Mouse (Mus musculus): ENCODE measurements at regions not wholly inside any gene's neighbourhood (a gene's known extent, or its start where the extent isn't known, plus 50 kb on each side); places are given as distances from the start of the nearest gene placed in this dataset.

GRCm38 (mm10) chr12:25173064-25173463, 76.1 kb upstream of the Id2 start:
- TF ChIP-seq MYOG (IDR thresholded peaks at IDR 0.05; ENCODE audit: control insufficient read depth, extremely low read depth, insufficient read length) = no peak
- no peak for TF ChIP-seq MAX (IDR thresholded peaks at IDR 0.05)
- TF ChIP-seq USF1 (IDR thresholded peaks at IDR 0.05; ENCODE audit: low read depth) = no peak
- TF ChIP-seq CEBPB (IDR thresholded peaks at IDR 0.05; ENCODE audit: low read depth) = no peak
- no peak for TF ChIP-seq FOSL1 (IDR thresholded peaks at IDR 0.05; ENCODE audit: insufficient read depth, low read length, poor library complexity, severe bottlenecking)
- no peak for TF ChIP-seq MYOD1 (IDR thresholded peaks at IDR 0.05; ENCODE audit: control insufficient read depth, insufficient read length, low read depth)
- no peak for TF ChIP-seq CTCF (IDR thresholded peaks at IDR 0.05; ENCODE audit: control insufficient read depth, insufficient read depth, insufficient read length)
- H3K79me3 ChIP-seq (ENCODE audit: low read depth) = no peaks in the 10 kb centered on the region

GRCm38 (mm10) chr12:25172450-25172849, 75.5 kb upstream of the Id2 start:
- Histone ChIP-seq H3K4me3 (ENCODE audit: insufficient read depth, poor library complexity, severe bottlenecking) (no peak overlapping the region), H3K27me3 (ENCODE audit: control insufficient read depth, insufficient read depth, insufficient read length) (no peaks in the 10 kb centered on the region), H3ac (ENCODE audit: control insufficient read depth, insufficient read length, low read depth) (no peak overlapping the region), H3K79me3 (ENCODE audit: low read depth) (no peaks in the 10 kb centered on the region), H3K36me3 (ENCODE audit: control insufficient read depth, insufficient read depth) (no peaks in the 10 kb centered on the region), H3K79me2 (ENCODE audit: control insufficient read depth, insufficient read depth) (no peaks in the 10 kb centered on the region)
- no peak for TF ChIP-seq CEBPB (IDR thresholded peaks at IDR 0.05; ENCODE audit: low read depth)
- no peak for TF ChIP-seq MYOG (IDR thresholded peaks at IDR 0.05; ENCODE audit: control insufficient read depth, extremely low read depth, insufficient read length)
- no peak for TF ChIP-seq USF1 (IDR thresholded peaks at IDR 0.05; ENCODE audit: low read depth)
- no peak for TF ChIP-seq MAX (IDR thresholded peaks at IDR 0.05)
- no peak for TF ChIP-seq CTCF (IDR thresholded peaks at IDR 0.05; ENCODE audit: control insufficient read depth, insufficient read depth, insufficient read length)
- TF ChIP-seq FOSL1 (IDR thresholded peaks at IDR 0.05; ENCODE audit: insufficient read depth, low read length, poor library complexity, severe bottlenecking) = no peak
- no peak for TF ChIP-seq MYOD1 (IDR thresholded peaks at IDR 0.05; ENCODE audit: control insufficient read depth, insufficient read length, low read depth)

More at GRCm38 (mm10) chr12:25173064-25173463, 76.1 kb upstream of the Id2 start:
- no peak overlapping the region for H3ac ChIP-seq (ENCODE audit: control insufficient read depth, insufficient read length, low read depth)
- H3K27me3 ChIP-seq (ENCODE audit: control insufficient read depth, insufficient read depth, insufficient read length) = no peaks in the 10 kb centered on the region
- H3K4me3 ChIP-seq (ENCODE audit: insufficient read depth, poor library complexity, severe bottlenecking) = no peak overlapping the region
- no peaks in the 10 kb centered on the region for H3K36me3 ChIP-seq (ENCODE audit: control insufficient read depth, insufficient read depth)
- no peaks in the 10 kb centered on the region for H3K79me2 ChIP-seq (ENCODE audit: control insufficient read depth, insufficient read depth)

GRCm38 (mm10) chr12:25169611-25170010, 72.7 kb upstream of the Id2 start:
- Histone ChIP-seq H3K27me3 (ENCODE audit: control insufficient read depth, insufficient read depth, insufficient read length) (no peaks in the 10 kb centered on the region), H3K79me2 (ENCODE audit: control insufficient read depth, insufficient read depth) (no peaks in the 10 kb centered on the region), H3ac (ENCODE audit: control insufficient read depth, insufficient read length, low read depth) (no peak overlapping the region), H3K4me3 (ENCODE audit: insufficient read depth, poor library complexity, severe bottlenecking) (no peak overlapping the region), H3K36me3 (ENCODE audit: control insufficient read depth, insufficient read depth) (no peaks in the 10 kb centered on the region), H3K79me3 (ENCODE audit: low read depth) (no peaks in the 10 kb centered on the region)
- no peak for TF ChIP-seq MAX (IDR thresholded peaks at IDR 0.05)
- no peak for TF ChIP-seq MYOD1 (IDR thresholded peaks at IDR 0.05; ENCODE audit: control insufficient read depth, insufficient read length, low read depth)
- no peak for TF ChIP-seq MYOG (IDR thresholded peaks at IDR 0.05; ENCODE audit: control insufficient read depth, extremely low read depth, insufficient read length)
- TF ChIP-seq USF1 (IDR thresholded peaks at IDR 0.05; ENCODE audit: low read depth) = no peak
- TF ChIP-seq FOSL1 (IDR thresholded peaks at IDR 0.05; ENCODE audit: insufficient read depth, low read length, poor library complexity, severe bottlenecking) = no peak
- no peak for TF ChIP-seq CTCF (IDR thresholded peaks at IDR 0.05; ENCODE audit: control insufficient read depth, insufficient read depth, insufficient read length)

- TF ChIP-seq CTCF (IDR thresholded peaks at IDR 0.05; ENCODE audit: control insufficient read depth, insufficient read depth, insufficient read length) (no peak), CEBPB (IDR thresholded peaks at IDR 0.05; ENCODE audit: low read depth) (no peak), USF1 (IDR thresholded peaks at IDR 0.05; ENCODE audit: low read depth) (no peak), MAX (IDR thresholded peaks at IDR 0.05) (no peak), MYOD1 (IDR thresholded peaks at IDR 0.05; ENCODE audit: control insufficient read depth, insufficient read length, low read depth) (no peak), MYOG (IDR thresholded peaks at IDR 0.05; ENCODE audit: control insufficient read depth, extremely low read depth, insufficient read length) (no peak), FOSL1 (IDR thresholded peaks at IDR 0.05; ENCODE audit: insufficient read depth, low read length, poor library complexity, severe bottlenecking) (no peak)
- Histone ChIP-seq H3K79me2 (ENCODE audit: control insufficient read depth, insufficient read depth) (no peaks in the 10 kb centered on the region), H3K79me3 (ENCODE audit: low read depth) (no peaks in the 10 kb centered on the region), H3K4me3 (ENCODE audit: insufficient read depth, poor library complexity, severe bottlenecking) (no peak overlapping the region), H3ac (ENCODE audit: control insufficient read depth, insufficient read length, low read depth) (no peak overlapping the region), H3K36me3 (ENCODE audit: control insufficient read depth, insufficient read depth) (no peaks in the 10 kb centered on the region), H3K27me3 (ENCODE audit: control insufficient read depth, insufficient read depth, insufficient read length) (no peaks in the 10 kb centered on the region)
These were observed 71.2 kb upstream of the Id2 start for GRCm38 (mm10) chr12:25168213-25168545.

GRCm38 (mm10) chr12:25167504-25168212, 70.7 kb upstream of the Id2 start:
- no peaks in the 10 kb centered on the region for H3K27me3 ChIP-seq (ENCODE audit: control insufficient read depth, insufficient read depth, insufficient read length)
- no peak overlapping the region for H3ac ChIP-seq (ENCODE audit: control insufficient read depth, insufficient read length, low read depth)
- TF ChIP-seq USF1 (IDR thresholded peaks at IDR 0.05; ENCODE audit: low read depth) (no peak), FOSL1 (IDR thresholded peaks at IDR 0.05; ENCODE audit: insufficient read depth, low read length, poor library complexity, severe bottlenecking) (no peak), CEBPB (IDR thresholded peaks at IDR 0.05; ENCODE audit: low read depth) (no peak), CTCF (IDR thresholded peaks at IDR 0.05; ENCODE audit: control insufficient read depth, insufficient read depth, insufficient read length) (no peak), MYOG (IDR thresholded peaks at IDR 0.05; ENCODE audit: control insufficient read depth, extremely low read depth, insufficient read length) (no peak)
- H3K79me2 ChIP-seq (ENCODE audit: control insufficient read depth, insufficient read depth) = no peaks in the 10 kb centered on the region
- H3K79me3 ChIP-seq (ENCODE audit: low read depth) = no peaks in the 10 kb centered on the region
- H3K36me3 ChIP-seq (ENCODE audit: control insufficient read depth, insufficient read depth) = no peaks in the 10 kb centered on the region
- H3K4me3 ChIP-seq (ENCODE audit: insufficient read depth, poor library complexity, severe bottlenecking) = no peak overlapping the region
